Mouse (Mus musculus) frontal cortex, postnatal 25 days (tissue): ENCODE data around the gene Abcg3.
"Not testable (repeated sequence)": the region's sequence is repeated elsewhere in the genome, so short reads cannot be mapped to it uniquely, and the experiment has no call there.

ENCODE experiments used
- DNase-seq, 2 experiments: peaks; one replicate each; pipeline ENCODE4 v3.0.0; 2022; ENCODE audit warnings: low spot score in 2 of 2

Abcg3 gene

DNA sequence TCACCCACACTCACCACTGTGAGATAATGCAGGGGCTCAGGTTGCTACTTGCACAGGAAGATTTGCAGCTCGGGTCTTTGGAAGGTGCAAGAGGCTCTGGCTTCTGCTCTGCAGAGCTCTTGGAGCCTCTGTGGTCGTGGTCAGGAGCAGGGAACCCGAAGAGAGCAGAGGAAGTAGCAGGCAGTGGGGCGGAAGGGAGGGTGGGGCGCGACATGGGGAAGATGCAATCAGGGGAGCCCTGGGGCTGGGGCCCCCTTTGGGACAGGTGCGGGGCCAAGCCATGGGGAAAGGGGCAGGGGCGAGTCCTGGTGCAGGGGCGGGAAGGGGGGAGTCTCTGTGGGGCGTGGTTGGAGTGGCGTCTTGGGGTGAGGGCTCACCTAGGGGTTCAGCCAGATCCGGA is at the start of gene Abcg3:
Gene Abcg3 (minus strand): TSS at position 184 of the 400 bp plus-strand sequence.
- no peak for DNase-seq

DNA sequence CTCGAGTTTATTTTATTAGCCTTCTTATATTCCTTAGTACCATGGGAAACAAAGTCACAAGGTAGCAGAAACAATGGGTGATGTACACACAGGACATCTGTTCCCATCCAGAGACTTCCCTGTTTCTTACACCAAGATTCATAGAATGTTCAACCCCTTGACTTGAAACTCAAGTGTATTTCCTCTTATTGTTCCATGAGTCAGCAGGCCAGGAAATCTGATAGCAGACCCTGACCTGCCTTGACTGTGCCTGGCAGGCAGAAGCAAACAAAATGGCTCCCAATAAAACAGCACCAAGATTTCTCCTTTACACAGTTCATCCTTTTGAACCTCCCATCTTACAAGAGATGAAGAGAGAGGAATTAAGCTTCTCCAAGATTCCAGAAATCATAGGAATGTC is 30.0 kb upstream of the Abcg3 start:
- DNase-seq: no peak

DNA sequence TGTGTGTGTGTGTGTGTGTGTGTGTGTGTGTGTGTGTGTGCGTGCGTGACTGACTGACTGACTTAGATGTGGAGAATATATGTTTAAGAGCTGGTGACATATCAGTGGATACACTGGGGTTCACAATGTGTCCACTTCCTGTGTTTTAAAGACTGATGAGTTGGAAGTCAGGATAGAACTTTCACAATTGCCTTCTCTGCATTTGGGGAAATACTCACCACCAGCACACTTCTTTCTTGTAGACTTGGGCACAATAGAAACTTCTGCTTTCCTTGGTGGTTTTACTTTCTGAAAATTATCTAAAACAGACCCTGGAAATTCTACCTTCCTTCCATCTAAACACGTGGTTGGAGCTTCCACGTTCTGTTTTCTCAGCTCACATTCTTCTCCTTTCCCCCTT is 29.1 kb upstream of the Abcg3 start:
- no peak for DNase-seq

DNA sequence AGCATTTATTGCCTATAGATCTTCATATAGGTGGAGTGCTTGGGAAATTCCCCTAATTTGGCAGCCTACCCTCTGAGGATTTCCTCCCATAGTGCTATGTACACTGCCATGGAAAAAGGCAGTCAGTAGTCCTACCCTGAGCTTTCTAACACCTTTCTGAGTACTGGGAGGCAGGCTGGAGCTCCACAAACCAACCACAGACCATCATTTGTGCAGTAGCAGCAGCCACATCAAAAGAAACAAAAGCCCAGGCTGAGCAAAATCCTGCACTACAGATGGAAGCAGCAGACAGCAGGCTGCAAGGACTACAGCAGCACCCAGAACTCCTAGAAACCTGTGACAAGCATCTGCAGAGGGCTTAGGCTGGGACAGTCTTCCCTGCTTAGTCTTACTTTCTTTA is 27.9 kb upstream of the Abcg3 start:
- DNase-seq: no peak

DNA sequence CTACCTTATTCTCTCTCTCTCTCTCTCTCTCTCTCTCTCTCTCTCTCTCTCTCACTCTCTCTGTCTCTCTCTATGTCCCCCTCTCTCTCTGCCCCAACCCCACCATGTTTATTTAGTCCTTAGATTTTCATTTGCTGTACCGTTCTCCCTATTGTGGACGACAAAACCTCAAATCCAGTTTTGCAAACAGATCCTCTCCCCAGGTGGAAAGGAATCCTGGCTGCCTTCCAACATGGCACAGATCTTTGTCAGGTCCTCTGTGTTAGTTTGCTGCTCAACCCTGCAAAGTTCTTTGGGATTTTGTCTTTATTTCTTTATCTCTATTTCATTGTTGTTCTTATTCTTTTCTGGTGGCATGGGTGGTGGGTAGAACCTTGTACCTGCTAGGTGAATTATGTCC is 6.9 kb upstream of the Abcg3 start:
- DNase-seq: no peak

DNA sequence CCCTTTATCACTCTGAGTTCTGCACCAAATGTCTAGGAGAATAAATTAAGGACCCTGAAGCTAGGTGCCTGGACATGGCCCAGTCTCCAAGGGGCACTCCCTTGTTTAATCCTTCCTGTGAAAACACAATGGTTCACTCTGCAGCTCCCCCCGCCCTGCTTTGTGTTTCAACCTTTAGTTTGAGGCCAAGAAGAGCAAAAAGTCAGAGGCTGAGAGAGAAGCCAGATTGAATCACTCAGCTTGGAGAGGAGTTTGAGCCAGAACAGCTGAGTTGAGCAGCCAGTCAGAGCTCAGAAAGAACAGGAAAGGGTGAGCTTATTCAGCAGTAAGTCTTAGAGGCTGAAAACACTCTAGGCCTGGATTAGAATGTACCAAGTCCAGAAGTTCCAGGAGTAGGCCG is 5.5 kb upstream of the Abcg3 start:
- DNase-seq: no peak

DNA sequence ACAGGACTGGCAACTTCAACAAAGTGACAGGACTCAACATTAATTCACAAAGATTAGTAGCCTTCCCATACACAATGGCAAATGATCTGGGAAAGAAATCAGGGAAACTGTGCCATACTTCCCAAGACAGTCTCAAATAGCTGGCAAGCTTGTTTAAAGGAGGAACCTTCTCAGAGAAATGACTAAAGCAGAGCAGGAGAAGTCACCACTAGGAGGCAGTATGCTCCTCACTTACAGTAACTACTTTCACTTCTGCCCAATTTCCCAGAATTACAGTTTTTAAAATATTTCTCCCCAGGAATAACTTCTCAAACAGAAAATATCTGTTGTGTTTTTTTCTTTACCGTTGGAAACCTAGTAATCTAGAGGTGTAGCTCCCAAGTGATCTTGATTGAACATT is 4.2 kb upstream of the Abcg3 start:
- DNase-seq: no peak

DNA sequence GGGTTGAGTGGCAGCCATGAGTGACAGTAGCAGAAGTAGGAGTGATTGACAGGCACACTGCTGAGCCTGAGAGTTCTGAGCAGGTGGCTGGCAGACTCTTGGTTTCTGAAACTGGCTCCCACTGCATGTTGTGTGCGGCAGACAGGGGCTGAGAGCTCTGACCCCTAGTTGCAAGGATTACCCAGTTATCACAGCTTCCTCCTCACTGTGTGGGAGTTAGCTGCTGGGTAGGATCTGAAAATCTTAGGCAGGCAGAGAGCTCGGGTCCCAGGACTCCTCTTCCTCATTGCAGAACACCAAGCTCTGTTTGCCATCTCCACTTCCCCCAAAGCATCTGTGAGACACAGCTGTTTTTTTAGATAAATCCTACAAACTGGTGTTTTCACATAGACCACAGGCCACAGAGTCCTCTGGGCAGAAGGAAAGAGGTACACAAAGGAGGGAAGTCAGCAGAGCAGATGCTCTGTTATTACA is 3.4 kb downstream of the Abcg3 start:
- DNase-seq: no peak

DNA sequence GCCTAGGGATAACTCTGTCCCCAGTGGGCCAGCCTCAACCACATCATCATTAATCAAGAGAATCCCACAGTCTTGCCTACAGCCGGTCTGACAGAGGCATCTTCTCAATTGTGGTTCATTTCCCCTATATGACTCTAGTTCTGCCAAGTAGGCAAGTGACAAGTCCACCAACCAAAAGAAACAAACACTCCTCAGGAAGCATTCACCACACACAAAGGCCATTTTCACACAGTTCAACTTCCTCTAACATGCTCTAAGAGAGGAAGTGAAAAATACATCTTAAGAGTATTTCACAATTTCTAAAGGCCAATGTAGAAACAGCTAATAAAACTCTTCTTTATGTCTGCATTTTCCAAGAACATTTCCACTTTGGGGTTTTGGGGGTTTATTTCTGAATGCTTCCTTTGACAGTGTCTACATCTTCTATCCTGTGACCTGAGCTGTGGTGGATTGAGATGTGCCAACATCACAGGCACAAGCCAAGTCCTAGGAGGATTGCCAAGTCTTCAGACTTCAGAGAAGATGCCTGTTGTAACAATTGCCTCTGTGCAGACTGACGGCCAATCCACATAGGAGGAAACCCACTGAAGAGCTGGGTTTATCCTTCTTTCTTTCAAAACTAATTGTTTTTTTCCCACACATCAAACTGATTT is 24.3 kb downstream of the Abcg3 start:
- no peak for DNase-seq

DNA sequence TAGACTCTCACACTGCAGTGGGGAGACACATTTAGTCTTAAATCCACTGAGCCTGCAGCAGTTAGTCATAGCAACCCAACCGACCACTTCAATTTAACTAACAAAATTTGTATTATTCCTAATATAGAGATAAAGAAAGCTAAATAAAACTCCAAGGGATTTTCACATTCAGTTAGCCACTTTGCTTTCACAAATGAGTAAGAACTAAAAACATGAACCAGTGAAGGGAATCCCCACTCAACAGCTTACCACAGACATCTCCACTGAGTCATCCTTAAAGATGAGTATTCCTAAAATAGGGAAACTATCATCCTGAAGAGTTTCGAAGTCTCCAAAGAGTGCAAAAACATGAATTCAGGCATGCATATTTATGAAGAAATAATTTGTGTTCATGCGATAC is 27.3 kb downstream of the Abcg3 start:
- no peak for DNase-seq

DNA sequence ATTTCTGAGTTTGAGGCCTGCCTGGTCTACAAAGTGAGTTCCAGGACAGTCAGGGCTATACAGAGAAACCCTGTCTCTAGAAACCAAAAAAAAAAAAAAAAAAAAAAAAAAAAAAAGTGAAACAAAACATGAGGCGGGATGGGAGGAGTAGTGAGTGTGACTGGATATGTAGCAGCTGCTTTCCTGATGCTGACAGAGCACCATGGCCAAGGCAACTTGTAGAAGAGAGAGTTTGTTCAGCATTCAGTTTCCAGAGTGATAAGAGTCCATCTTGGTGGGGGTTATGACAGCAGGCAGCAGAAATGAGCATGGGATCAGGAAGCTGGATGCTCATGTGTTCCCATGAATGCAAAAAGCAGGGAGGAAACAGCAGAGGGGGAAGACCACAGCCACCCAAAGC is 35.6 kb downstream of the Abcg3 start:
- no peak for DNase-seq

DNA sequence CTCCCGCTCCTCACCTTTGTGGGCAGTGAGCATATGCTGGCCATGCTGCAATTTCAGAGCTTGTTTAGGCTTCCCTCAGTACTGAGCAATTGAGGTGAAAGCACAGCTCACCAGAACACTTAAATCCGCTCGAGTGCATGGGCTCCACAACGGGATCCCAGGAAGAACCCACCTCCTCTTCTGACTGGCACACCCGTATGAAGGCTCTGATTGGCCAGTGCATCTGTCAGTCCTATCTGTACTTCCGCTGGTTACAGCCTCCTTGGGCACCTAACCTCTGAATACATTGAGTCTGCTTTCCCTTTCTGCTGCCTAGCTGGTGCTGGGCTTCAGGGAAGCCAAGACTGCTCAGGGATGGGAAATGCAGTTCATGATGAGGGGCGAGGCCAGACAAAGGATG is 48.4 kb downstream of the Abcg3 start:
- no peak for DNase-seq

DNA sequence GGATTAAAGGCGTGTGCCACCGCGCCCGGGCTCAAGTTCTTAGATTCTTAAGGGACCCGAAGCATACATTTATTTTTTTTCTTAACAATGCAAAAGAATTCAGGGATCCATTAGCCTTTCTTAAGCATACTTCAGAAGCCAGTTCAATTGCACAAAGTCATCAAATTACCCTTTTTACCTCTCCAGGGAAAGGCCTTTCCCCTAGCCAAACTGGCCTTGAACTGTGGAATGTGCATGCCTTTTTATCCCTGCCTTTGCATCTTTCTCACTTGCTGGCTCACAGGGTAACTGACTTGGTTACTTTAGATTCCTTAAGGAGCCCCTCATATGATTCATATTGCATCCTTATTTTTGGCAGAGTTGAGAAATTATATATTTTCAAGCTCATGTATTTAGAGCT is 76.0 kb downstream of the Abcg3 start:
- DNase-seq: not testable (repeated sequence)
